ENCODE assay signal across 10 mouse cellular contexts in the genomic region with DNA sequence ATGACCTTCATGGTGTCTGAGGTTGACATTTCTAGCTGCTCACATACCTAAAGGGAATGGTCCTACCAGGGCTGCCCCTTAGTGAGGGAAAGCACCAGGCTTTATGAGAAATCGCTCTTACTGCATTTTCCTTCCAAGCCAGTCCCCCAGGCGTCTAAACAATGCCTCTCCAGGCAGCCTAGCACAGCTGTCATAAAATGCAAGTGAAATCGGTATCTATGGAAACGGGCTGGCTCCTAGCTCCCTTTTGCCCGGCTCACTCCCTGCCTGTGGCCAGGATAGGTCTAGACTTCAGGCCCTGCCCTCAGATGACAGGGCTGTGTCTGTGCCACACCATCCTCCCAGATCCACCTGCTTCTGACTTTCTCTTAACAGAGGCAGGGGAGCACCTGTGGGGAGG. TPM values are rescaled to one million over a fixed set of nuclear protein-coding genes. Genes with fewer than 3 reads are reported as not detected.
A peak's percentile ranks its signal among the peaks of the same experiment; 100 is the strongest.
DNase-seq lines count a peak whose midpoint lies in the region; ATAC-seq lines count a peak whose summit lies in the region.
"Had no signal": no experiment of that assay in that cellular context is flagged by ENCODE, and none has a peak within 500 bp of the region (broad histone marks: within the 10 kb centered on the region; RNA-seq: fewer than 3 reads in every experiment).

No protein-coding gene starts in this region.

- no peaks in the 10 kb centered on the region for H3K9me3 ChIP-seq in forebrain, embryonic 11.5 days (ENCODE audit: control insufficient read depth, low read length)
- H3K9me3 ChIP-seq in forebrain, embryonic 10.5 days: no peaks in the 10 kb centered on the region
- H3K9me3 ChIP-seq in hindbrain, embryonic 13.5 days: no peaks in the 10 kb centered on the region
- H3K9me3 ChIP-seq in midbrain, embryonic 15.5 days: no peaks in the 10 kb centered on the region
- H3K9me3 ChIP-seq: lung, embryonic 15.5 days had no signal

- no peak overlapping the region for H3K4me2 ChIP-seq in forebrain, embryonic 11.5 days (ENCODE audit: low read depth, low read length, severe bottlenecking)
- H3K4me2 ChIP-seq in hindbrain, embryonic 13.5 days: no peak overlapping the region
- peak overlapping the region; percentile 9; the same call in 1 of the 2 replicates for H3K4me2 ChIP-seq in midbrain, embryonic 15.5 days
- H3K4me2 ChIP-seq: lung, embryonic 15.5 days had no signal

- no peaks in the 10 kb centered on the region for H3K27me3 ChIP-seq in forebrain, embryonic 11.5 days (ENCODE audit: control insufficient read depth, insufficient read depth, low read length)
- peaks cover 22% of the 10 kb centered on the region for H3K27me3 ChIP-seq in forebrain, embryonic 10.5 days (ENCODE audit: poor library complexity, severe bottlenecking)
- peaks cover 19% of the 10 kb centered on the region for H3K27me3 ChIP-seq in hindbrain, embryonic 13.5 days
- peaks cover 6% of the 10 kb centered on the region; the same call in 1 of the 2 replicates for H3K27me3 ChIP-seq in midbrain, embryonic 15.5 days (replicated peaks)

- peaks cover 5% of the 10 kb centered on the region; the same call in 1 of the 2 replicates for H3K4me1 ChIP-seq in forebrain, embryonic 11.5 days (replicated peaks; ENCODE audit: control insufficient read depth, insufficient read depth, low read length)
- H3K4me1 ChIP-seq in forebrain, embryonic 10.5 days: peaks cover 29% of the 10 kb centered on the region
- peaks cover 21% of the 10 kb centered on the region for H3K4me1 ChIP-seq in hindbrain, embryonic 13.5 days (replicated peaks)
- H3K4me1 ChIP-seq in midbrain, embryonic 15.5 days: peaks cover 16% of the 10 kb centered on the region

- H3K9ac ChIP-seq in forebrain, embryonic 11.5 days (ENCODE audit: low read length): no peak overlapping the region
- H3K9ac ChIP-seq in hindbrain, embryonic 13.5 days: no peak overlapping the region
- no peak overlapping the region for H3K9ac ChIP-seq in midbrain, embryonic 15.5 days
- H3K9ac ChIP-seq: lung, embryonic 15.5 days had no signal

- H3K27ac ChIP-seq in forebrain, embryonic 11.5 days (ENCODE audit: low read depth, low read length): no peak overlapping the region
- H3K27ac ChIP-seq in forebrain, embryonic 10.5 days: no peak overlapping the region
- peak overlapping the region; percentile 35; the same call in 1 of the 2 replicates for H3K27ac ChIP-seq in hindbrain, embryonic 13.5 days
- peak overlapping the region; percentile 35; the same call in 1 of the 2 replicates for H3K27ac ChIP-seq in midbrain, embryonic 15.5 days
- H3K27ac ChIP-seq: lung, embryonic 15.5 days had no signal

- no peaks in the 10 kb centered on the region for H3K36me3 ChIP-seq in forebrain, embryonic 11.5 days (ENCODE audit: control insufficient read depth, insufficient read depth, low read length)
- no peaks in the 10 kb centered on the region for H3K36me3 ChIP-seq in forebrain, embryonic 10.5 days (replicated peaks)
- no peaks in the 10 kb centered on the region for H3K36me3 ChIP-seq in hindbrain, embryonic 13.5 days
- H3K36me3 ChIP-seq in midbrain, embryonic 15.5 days (replicated peaks): no peaks in the 10 kb centered on the region
- H3K36me3 ChIP-seq: lung, embryonic 15.5 days had no signal

- DNase-seq in forebrain, embryonic 11.5 days (ENCODE audit: low spot score): no peak
- DNase-seq in forebrain, embryonic 10.5 days (ENCODE audit: extremely low spot score, low spot score): no peak
- peak; percentile 42 for DNase-seq in R1 (ENCODE audit: low read depth, low spot score)
- no peak for DNase-seq in urinary bladder, adult 18-20 months (ENCODE audit: low spot score in 2 of 2)
- DNase-seq in thymus, postnatal 14 days: no peak
- no peak for DNase-seq in ovary, postnatal 14 days (ENCODE audit: low spot score)

- no peak overlapping the region for H3K4me3 ChIP-seq in forebrain, embryonic 11.5 days (ENCODE audit: low read depth, low read length)
- H3K4me3 ChIP-seq in forebrain, embryonic 10.5 days: no peak overlapping the region
- no peak overlapping the region for H3K4me3 ChIP-seq in hindbrain, embryonic 13.5 days
- H3K4me3 ChIP-seq in midbrain, embryonic 15.5 days: no peak overlapping the region
- H3K4me3 ChIP-seq: lung, embryonic 15.5 days had no signal

- WGBS in forebrain, embryonic 11.5 days: 36% methylated on average over 5 of the region's 5 CpGs
- 37% methylated on average over 5 of the region's 5 CpGs for WGBS in forebrain, embryonic 10.5 days
- WGBS in hindbrain, embryonic 13.5 days: 13% methylated on average over 5 of the region's 5 CpGs
- WGBS in midbrain, embryonic 15.5 days: 9% methylated on average over 5 of the region's 5 CpGs

- ATAC-seq in forebrain, embryonic 11.5 days (replicated peaks; ENCODE audit: low FRiP score): peak; percentile 76
- peak; percentile 82 for ATAC-seq in hindbrain, embryonic 13.5 days (ENCODE audit: low FRiP score)
- ATAC-seq in midbrain, embryonic 15.5 days (replicated peaks): peak; percentile 88
- ATAC-seq: inflammation-experienced regulatory T-cells, adult 6 months had no signal

RNA-seq across cellular contexts. Expression of a gene that starts 11.8 kb away (rescaled TPM):
- not detected in 2 replicates for polyA plus RNA-seq in forebrain, embryonic 11.5 days (2014; fragmentation: Nextera tagmentation; extraction: Ambion mirVana)
- 0.02 TPM in 1 of 2 replicates, not detected in the other for polyA plus RNA-seq in forebrain, embryonic 10.5 days (2016; fragmentation: Nextera tagmentation; extraction: Ambion mirVana)
- 0.04 TPM in 2 replicates for polyA plus RNA-seq in hindbrain, embryonic 13.5 days (2015; fragmentation: Nextera tagmentation; extraction: Ambion mirVana)
- 0.04 and 0.05 TPM in 2 replicates for polyA plus RNA-seq in midbrain, embryonic 15.5 days (2015; fragmentation: Nextera tagmentation; extraction: Ambion mirVana)
- polyA plus RNA-seq: inflammation-experienced regulatory T-cells, adult 6 months had no signal

RNA-seq across cellular contexts. Expression of a gene that starts 32.5 kb away (rescaled TPM):
- 35.4 and 36.0 TPM in 2 replicates for polyA plus RNA-seq in forebrain, embryonic 11.5 days (2014; fragmentation: Nextera tagmentation; extraction: Ambion mirVana)
- polyA plus RNA-seq in forebrain, embryonic 10.5 days (2016; fragmentation: Nextera tagmentation; extraction: Ambion mirVana): 36.0 and 40.2 TPM in 2 replicates
- polyA plus RNA-seq in hindbrain, embryonic 13.5 days (2015; fragmentation: Nextera tagmentation; extraction: Ambion mirVana): 38.3 and 40.7 TPM in 2 replicates
- 37.6 and 40.5 TPM in 2 replicates for polyA plus RNA-seq in midbrain, embryonic 15.5 days (2015; fragmentation: Nextera tagmentation; extraction: Ambion mirVana)

RNA-seq across cellular contexts. Expression of a gene that starts 33.1 kb away (rescaled TPM):
- 2.5 TPM in 2 replicates for polyA plus RNA-seq in forebrain, embryonic 11.5 days (2014; fragmentation: Nextera tagmentation; extraction: Ambion mirVana)
- 4.5 and 5.7 TPM in 2 replicates for polyA plus RNA-seq in forebrain, embryonic 10.5 days (2016; fragmentation: Nextera tagmentation; extraction: Ambion mirVana)
- 3.7 and 4.8 TPM in 2 replicates for polyA plus RNA-seq in hindbrain, embryonic 13.5 days (2015; fragmentation: Nextera tagmentation; extraction: Ambion mirVana)
- 3.1 and 4.7 TPM in 2 replicates for polyA plus RNA-seq in midbrain, embryonic 15.5 days (2015; fragmentation: Nextera tagmentation; extraction: Ambion mirVana)

Comparison
In these comparisons a context has a peak if more than half of its experiments do, and no peak if none do; other contexts are left out.
1. H3K27ac ChIP-seq: peak in hindbrain, embryonic 13.5 days (single experiment) and midbrain, embryonic 15.5 days (single experiment); none in forebrain, embryonic 11.5 days (single experiment) and forebrain, embryonic 10.5 days (single experiment).
2. Peak in every context shown above with its lines, with median percentiles within 50 percentile points of each other: ATAC-seq.